Mouse (Mus musculus): ENCODE results near the gene Qrich1. TPM values are rescaled to one million over a fixed set of nuclear protein-coding genes. Genes with fewer than 3 reads are reported as not detected.

Gene Qrich1
- polyA plus RNA-seq, 1 experiment from 2014 or later: 58.1 TPM

- no peaks in the 10 kb centered on the region for H3K36me3 ChIP-seq (ENCODE audit: insufficient read depth, low read length)
- TF ChIP-seq CTCF (IDR thresholded peaks at IDR 0.05): no peak
- TF ChIP-seq EP300 (IDR thresholded peaks at IDR 0.05): no peak
- no peaks in the 10 kb centered on the region for H3K27me3 ChIP-seq (replicated peaks; ENCODE audit: insufficient read depth, low read length)
- H3K9me3 ChIP-seq (ENCODE audit: low read length): no peaks in the 10 kb centered on the region
- H3K9ac ChIP-seq (replicated peaks; ENCODE audit: low read depth): no peak overlapping the region
- H3K27ac ChIP-seq (ENCODE audit: low read length): no peak overlapping the region
- H3K4me3 ChIP-seq (ENCODE audit: low read depth, low read length): no peak overlapping the region
- WGBS: 60% methylated on average over 2 of the region's 2 CpGs
- DNase-seq (ENCODE audit: low spot score) (peak; percentile 32), ATAC-seq (no peak)
- H3K4me1 ChIP-seq (ENCODE audit: insufficient read depth, low read depth, low read length): no peaks in the 10 kb centered on the region
- H3K4me2 ChIP-seq (replicated peaks; ENCODE audit: low read depth, low read length): no peak overlapping the region
Observed at GRCm38 (mm10) chr9:108521604-108522003, 5.0 kb downstream of the Qrich1 start.

DNA sequence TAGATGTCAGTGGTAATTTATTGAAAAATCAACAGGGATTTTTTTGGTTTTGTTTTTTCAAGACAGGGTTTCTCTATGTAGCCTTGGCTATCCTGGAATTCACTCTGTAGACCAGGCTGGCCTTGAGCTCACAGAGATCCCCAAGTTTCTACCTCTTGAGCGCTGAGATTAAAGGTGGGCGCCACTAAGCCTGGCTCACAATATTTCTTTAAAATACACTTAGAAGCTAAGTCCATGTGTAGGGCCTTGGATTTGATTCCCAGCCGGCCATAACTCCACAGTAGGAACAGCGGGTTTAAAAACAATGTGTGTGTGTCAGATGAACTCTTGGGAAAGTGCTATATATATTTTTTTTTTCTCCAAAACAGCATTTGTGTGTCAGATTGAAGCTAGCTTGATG lies 6.7 kb downstream of the Qrich1 start:
- H3K4me3 ChIP-seq (ENCODE audit: low read depth, low read length): no peak overlapping the region
- H3K9ac ChIP-seq (replicated peaks; ENCODE audit: low read depth): no peak overlapping the region
- TF ChIP-seq CTCF (IDR thresholded peaks at IDR 0.05) (no peak), EP300 (IDR thresholded peaks at IDR 0.05) (no peak)
- no peak for ATAC-seq
- WGBS: 96% methylated on average over 4 of the region's 4 CpGs
- no peaks in the 10 kb centered on the region for H3K27me3 ChIP-seq (replicated peaks; ENCODE audit: insufficient read depth, low read length)
- DNase-seq (ENCODE audit: low spot score): no peak
- H3K4me1 ChIP-seq (ENCODE audit: insufficient read depth, low read depth, low read length): no peaks in the 10 kb centered on the region
- no peak overlapping the region for H3K4me2 ChIP-seq (replicated peaks; ENCODE audit: low read depth, low read length)
- H3K9me3 ChIP-seq (ENCODE audit: low read length): no peaks in the 10 kb centered on the region
- no peak overlapping the region for H3K27ac ChIP-seq (ENCODE audit: low read length)
- H3K36me3 ChIP-seq (ENCODE audit: insufficient read depth, low read length): no peaks in the 10 kb centered on the region

DNA sequence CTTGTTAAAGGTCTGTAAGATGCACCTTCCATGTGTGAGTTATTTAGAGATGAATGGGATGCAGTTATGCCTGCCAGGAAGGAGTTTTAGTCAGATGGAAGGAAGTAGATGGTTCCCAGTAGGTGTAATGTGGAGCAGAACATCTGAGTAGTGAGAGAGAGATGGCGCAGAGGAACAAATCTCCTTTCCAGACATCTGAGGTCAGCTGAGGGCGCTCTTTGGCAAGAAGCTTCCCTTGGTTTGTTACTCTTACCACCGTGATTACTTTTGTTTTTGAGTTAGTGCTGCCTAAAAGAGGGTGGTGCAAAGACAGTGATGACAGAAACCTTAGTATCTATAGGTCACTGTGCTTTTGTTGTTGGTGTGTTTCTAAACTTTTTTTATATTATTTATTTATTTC lies 8.8 kb downstream of the Qrich1 start:
- TF ChIP-seq CTCF (IDR thresholded peaks at IDR 0.05) (no peak; the same call in 1 of the 2 replicates), EP300 (IDR thresholded peaks at IDR 0.05) (no peak)

DNA sequence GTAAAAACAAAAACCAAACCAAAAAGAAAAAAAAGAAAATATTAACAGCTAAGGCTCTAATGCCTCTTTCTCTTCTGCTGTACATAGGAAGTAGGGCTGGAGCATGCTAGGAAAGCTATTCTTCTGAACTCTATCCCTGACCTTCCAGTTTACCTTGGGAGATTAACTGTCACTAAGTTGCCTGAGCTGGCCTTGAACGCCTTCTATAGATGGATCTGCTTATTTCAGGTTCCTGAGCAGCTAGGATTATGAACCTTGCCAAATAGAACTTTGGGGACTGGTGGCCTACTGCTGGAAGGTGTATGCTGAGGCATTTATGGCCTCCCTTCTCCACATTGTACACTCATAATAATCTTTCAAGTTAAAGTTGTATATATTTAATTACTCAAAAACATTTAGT lies 14.3 kb downstream of the Qrich1 start:
- H3K27me3 ChIP-seq (replicated peaks; ENCODE audit: insufficient read depth, low read length): no peaks in the 10 kb centered on the region
- no peak for ATAC-seq
- peaks cover 46% of the 10 kb centered on the region; the same call in 1 of the 2 replicates for H3K36me3 ChIP-seq (ENCODE audit: insufficient read depth, low read length)
- no peak overlapping the region for H3K27ac ChIP-seq (ENCODE audit: low read length)
- TF ChIP-seq EP300 (IDR thresholded peaks at IDR 0.05) (no peak), CTCF (IDR thresholded peaks at IDR 0.05) (no peak)
- no peaks in the 10 kb centered on the region for H3K4me1 ChIP-seq (ENCODE audit: insufficient read depth, low read depth, low read length)
- no peak overlapping the region for H3K4me2 ChIP-seq (replicated peaks; ENCODE audit: low read depth, low read length)
- H3K9ac ChIP-seq (replicated peaks; ENCODE audit: low read depth): no peak overlapping the region
- DNase-seq (ENCODE audit: low spot score): no peak
- WGBS: 96% methylated on average over 1 of the region's 1 CpGs
- H3K9me3 ChIP-seq (ENCODE audit: low read length): no peaks in the 10 kb centered on the region
- H3K4me3 ChIP-seq (ENCODE audit: low read depth, low read length): no peak overlapping the region

More for the DNA sequence above, 8.8 kb downstream of the Qrich1 start:
- Histone ChIP-seq H3K4me3 (ENCODE audit: low read depth, low read length) (no peak overlapping the region), H3K4me2 (replicated peaks; ENCODE audit: low read depth, low read length) (no peak overlapping the region), H3K9ac (replicated peaks; ENCODE audit: low read depth) (no peak overlapping the region), H3K27ac (ENCODE audit: low read length) (no peak overlapping the region), H3K4me1 (ENCODE audit: insufficient read depth, low read depth, low read length) (no peaks in the 10 kb centered on the region), H3K9me3 (ENCODE audit: low read length) (no peaks in the 10 kb centered on the region), H3K36me3 (ENCODE audit: insufficient read depth, low read length) (peaks cover 9% of the 10 kb centered on the region; the same call in 1 of the 2 replicates), H3K27me3 (replicated peaks; ENCODE audit: insufficient read depth, low read length) (no peaks in the 10 kb centered on the region)
- 72% methylated on average over 3 of the region's 3 CpGs for WGBS
- ATAC-seq (no peak), DNase-seq (ENCODE audit: low spot score) (no peak)

DNA sequence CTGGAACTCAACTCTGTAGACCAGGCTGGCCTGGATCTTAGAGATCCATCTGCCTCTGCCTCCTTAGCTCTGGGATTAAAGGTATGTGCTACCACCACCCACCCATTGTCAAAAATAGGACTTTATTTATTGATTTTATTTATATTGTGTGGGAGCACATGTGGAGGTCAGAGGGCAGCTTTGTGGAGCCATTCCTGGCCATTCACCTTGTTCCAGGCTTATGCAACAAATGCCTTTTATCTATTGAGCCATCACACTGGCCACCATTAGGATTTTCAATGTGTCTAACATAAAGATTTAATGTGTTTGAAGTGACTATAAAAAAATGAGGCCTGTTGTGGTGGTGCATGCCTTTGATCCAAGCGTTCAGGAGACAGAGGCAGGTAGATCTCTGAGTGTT lies 14.9 kb downstream of the Qrich1 start:
- no peak overlapping the region for H3K9ac ChIP-seq (replicated peaks; ENCODE audit: low read depth)
- no peak overlapping the region for H3K27ac ChIP-seq (ENCODE audit: low read length)
- WGBS: 98% methylated on average over 1 of the region's 1 CpGs
- TF ChIP-seq EP300 (IDR thresholded peaks at IDR 0.05) (no peak), CTCF (IDR thresholded peaks at IDR 0.05) (no peak)
- no peaks in the 10 kb centered on the region for H3K27me3 ChIP-seq (replicated peaks; ENCODE audit: insufficient read depth, low read length)
- no peaks in the 10 kb centered on the region for H3K9me3 ChIP-seq (ENCODE audit: low read length)
- no peak overlapping the region for H3K4me2 ChIP-seq (replicated peaks; ENCODE audit: low read depth, low read length)
- ATAC-seq (no peak), DNase-seq (ENCODE audit: low spot score) (no peak)
- H3K36me3 ChIP-seq (ENCODE audit: insufficient read depth, low read length): peaks cover 47% of the 10 kb centered on the region; the same call in 1 of the 2 replicates
- H3K4me3 ChIP-seq (ENCODE audit: low read depth, low read length): no peak overlapping the region
- H3K4me1 ChIP-seq (ENCODE audit: insufficient read depth, low read depth, low read length): no peaks in the 10 kb centered on the region

DNA sequence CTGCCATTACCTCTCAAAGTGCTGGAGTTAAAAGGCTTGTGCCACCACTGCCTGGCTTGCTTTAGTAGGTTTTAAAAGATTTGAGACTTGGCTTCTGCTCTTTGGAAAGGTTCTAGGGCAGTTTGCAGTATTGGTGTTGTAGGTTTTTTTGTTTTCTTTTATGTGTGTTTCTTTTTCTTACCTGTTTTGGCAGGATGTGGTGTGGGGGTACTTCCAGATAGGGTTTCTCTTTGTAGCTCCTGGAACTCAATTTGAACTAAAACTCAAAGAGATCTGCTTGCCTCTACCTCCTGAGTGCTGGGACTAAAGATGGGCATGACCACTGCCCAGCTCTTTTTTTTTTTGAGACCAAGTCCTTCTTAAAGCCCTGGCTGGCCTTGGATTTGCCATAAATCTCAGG lies 24.2 kb downstream of the Qrich1 start:
- no peak overlapping the region for H3K27ac ChIP-seq (ENCODE audit: low read length)
- H3K4me1 ChIP-seq (ENCODE audit: insufficient read depth, low read depth, low read length): no peaks in the 10 kb centered on the region
- H3K4me2 ChIP-seq (replicated peaks; ENCODE audit: low read depth, low read length): no peak overlapping the region
- no peak overlapping the region for H3K9ac ChIP-seq (replicated peaks; ENCODE audit: low read depth)
- H3K27me3 ChIP-seq (replicated peaks; ENCODE audit: insufficient read depth, low read length): no peaks in the 10 kb centered on the region
- H3K36me3 ChIP-seq (ENCODE audit: insufficient read depth, low read length): peaks cover 28% of the 10 kb centered on the region
- ATAC-seq (no peak), DNase-seq (ENCODE audit: low spot score) (no peak)
- H3K4me3 ChIP-seq (ENCODE audit: low read depth, low read length): no peak overlapping the region
- TF ChIP-seq EP300 (IDR thresholded peaks at IDR 0.05) (no peak), CTCF (IDR thresholded peaks at IDR 0.05) (no peak)
- H3K9me3 ChIP-seq (ENCODE audit: low read length): no peaks in the 10 kb centered on the region

DNA sequence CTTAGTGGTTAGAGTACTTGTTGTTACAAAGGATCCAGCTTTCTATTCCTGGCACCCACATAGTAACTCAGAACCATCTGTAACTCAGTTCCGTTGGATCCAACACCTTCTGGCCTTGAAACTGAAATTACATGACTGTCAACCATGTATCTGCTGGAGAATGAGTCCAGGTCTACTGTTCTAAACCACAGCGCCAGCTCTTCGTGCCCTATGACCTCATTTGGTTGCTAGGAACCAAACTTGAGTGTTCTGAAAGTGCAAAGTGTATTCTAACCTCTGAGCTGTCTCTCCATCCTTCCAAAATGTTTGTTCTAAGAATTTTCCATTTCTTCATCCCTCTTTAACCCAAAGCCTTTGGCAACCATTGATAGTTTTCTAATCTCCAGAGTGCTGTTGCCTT lies 29.4 kb downstream of the Qrich1 start:
- Histone ChIP-seq H3K4me2 (replicated peaks; ENCODE audit: low read depth, low read length) (no peak overlapping the region), H3K27me3 (replicated peaks; ENCODE audit: insufficient read depth, low read length) (no peaks in the 10 kb centered on the region), H3K36me3 (ENCODE audit: insufficient read depth, low read length) (peaks cover 27% of the 10 kb centered on the region), H3K27ac (ENCODE audit: low read length) (no peak overlapping the region), H3K9me3 (ENCODE audit: low read length) (no peaks in the 10 kb centered on the region), H3K9ac (replicated peaks; ENCODE audit: low read depth) (no peak overlapping the region), H3K4me1 (ENCODE audit: insufficient read depth, low read depth, low read length) (no peaks in the 10 kb centered on the region), H3K4me3 (ENCODE audit: low read depth, low read length) (no peak overlapping the region)
- ATAC-seq: no peak
- DNase-seq (ENCODE audit: low spot score): no peak
- 91% methylated on average over 3 of the region's 3 CpGs for WGBS
- no peak for TF ChIP-seq EP300 (IDR thresholded peaks at IDR 0.05)
- no peak for TF ChIP-seq CTCF (IDR thresholded peaks at IDR 0.05)
